Mouse (Mus musculus) MEL (cell line): ENCODE results near the gene Lsm12. TPM values are rescaled to one million over a fixed set of nuclear protein-coding genes. Genes with fewer than 3 reads are reported as not detected.
A peak's percentile ranks its signal among the peaks of the same experiment; 100 is the strongest.

Experiments
- DNase-seq: peaks from one replicate; pipeline ENCODE4 v3.0.0; 2011; ENCODE audit warnings: low read depth, low spot score
- H3K27ac ChIP-seq: 2 replicates; pipeline ENCODE4 v1.5.1; 2012; ENCODE audit warnings: low read depth, mild to moderate bottlenecking, control low read depth, low read length, moderate library complexity; ENCODE audit not compliant: control insufficient read depth
- H3K27me3 ChIP-seq, 2 experiments: fragments of 150-350 bp in 1 of 2; sonication (generic) in 1 of 2; 2 replicates each; pipeline ENCODE4 v1.6.1; 2012; ENCODE audit warnings: low read length in 2 of 2, mild to moderate bottlenecking in 2 of 2, improper control_type of control experiment in 1 of 2, moderate library complexity in 1 of 2; ENCODE audit not compliant: insufficient read depth in 2 of 2, control insufficient read depth in 1 of 2
- H3K36me3 ChIP-seq, 2 experiments: 2 replicates each; pipeline ENCODE4 v1.6.1; 2012 to 2014; ENCODE audit warnings: low read length in 2 of 2, improper control_type of control experiment in 1 of 2, inconsistent platforms in 1 of 2, mild to moderate bottlenecking in 1 of 2; ENCODE audit not compliant: insufficient read depth in 2 of 2, control insufficient read depth in 1 of 2
- H3K4me1 ChIP-seq, 2 experiments: fragments of 150-350 bp in 1 of 2; sonication (generic) in 1 of 2; 2 replicates each; pipeline ENCODE4 v1.6.1; 2012; ENCODE audit warnings: low read length in 2 of 2, improper control_type of control experiment in 1 of 2, mild to moderate bottlenecking in 1 of 2; ENCODE audit not compliant: insufficient read depth in 2 of 2, control insufficient read depth in 1 of 2
- H3K4me3 ChIP-seq, 2 experiments: fragments of 150-350 bp in 1 of 2; sonication (generic) in 1 of 2; 2 replicates each; pipeline ENCODE4 v1.5.1; 2012; ENCODE audit warnings: low read depth in 2 of 2, low read length in 2 of 2, mild to moderate bottlenecking in 2 of 2, moderate library complexity in 2 of 2, control low read depth in 1 of 2, improper control_type of control experiment in 1 of 2; ENCODE audit not compliant: control insufficient read depth in 1 of 2, insufficient read depth in 1 of 2
- H3K79me2 ChIP-seq: 2 replicates; pipeline ENCODE4 v1.6.1; 2012; ENCODE audit warnings: mild to moderate bottlenecking, low read length, moderate library complexity; ENCODE audit not compliant: control insufficient read depth, poor library complexity, insufficient read depth
- H3K9ac ChIP-seq: 2 replicates; pipeline ENCODE4 v1.6.1; 2012; ENCODE audit warnings: low read depth, mild to moderate bottlenecking, control low read depth, low read length, moderate library complexity; ENCODE audit not compliant: control insufficient read depth, poor library complexity, severe bottlenecking
- H3K9me3 ChIP-seq: fragments of 150-350 bp; sonication (generic); replicated peaks from 2 replicates; pipeline ENCODE4 v1.6.1; 2012; ENCODE audit warnings: mild to moderate bottlenecking, low read length, improper control_type of control experiment, moderate library complexity; ENCODE audit not compliant: insufficient read depth
- BHLHE40 ChIP-seq: IDR thresholded peaks from 2 replicates; pipeline ENCODE4 v1.6.1; 2012; ENCODE audit warnings: low read depth, mild to moderate bottlenecking, inconsistent platforms, low read length, improper control_type of control experiment, borderline replicate concordance
- CHD1 ChIP-seq: IDR thresholded peaks from 2 replicates; pipeline ENCODE4 v1.6.1; 2012; ENCODE audit warnings: low read depth, mild to moderate bottlenecking, inconsistent platforms, low read length, improper control_type of control experiment
- CHD2 ChIP-seq: IDR thresholded peaks from 2 replicates; pipeline ENCODE4 v1.6.1; 2011; ENCODE audit warnings: low read length, improper control_type of control experiment
- CTCF ChIP-seq, 3 experiments: IDR thresholded peaks in 2 of 3; conservative IDR thresholded peaks in 1 of 3; 2 replicates each; pipeline ENCODE4 v1.5.1; 2011 to 2012; ENCODE audit warnings: low read length in 3 of 3, low read depth in 2 of 3, mild to moderate bottlenecking in 2 of 3, improper control_type of control experiment in 1 of 3, inconsistent platforms in 1 of 3, mixed read lengths in 1 of 3, moderate library complexity in 1 of 3; ENCODE audit not compliant: control insufficient read depth in 1 of 3, insufficient read depth in 1 of 3, poor library complexity in 1 of 3, severe bottlenecking in 1 of 3
- E2F4 ChIP-seq: IDR thresholded peaks from 2 replicates; pipeline ENCODE4 v1.6.1; 2011; ENCODE audit warnings: low read depth, low read length, improper control_type of control experiment, borderline replicate concordance
- ELF1 ChIP-seq: IDR thresholded peaks from 2 replicates; pipeline ENCODE4 v1.6.1; 2014; ENCODE audit warnings: low read depth, mild to moderate bottlenecking, inconsistent platforms, low read length, improper control_type of control experiment, moderate library complexity
- EP300 ChIP-seq, 2 experiments: IDR thresholded peaks; 2 replicates each; pipeline ENCODE4 v1.6.1; 2011; ENCODE audit warnings: improper control_type of control experiment in 2 of 2, low read length in 2 of 2, low read depth in 1 of 2, mild to moderate bottlenecking in 1 of 2
- ETS1 ChIP-seq: IDR thresholded peaks from 2 replicates; pipeline ENCODE4 v1.6.1; 2012; ENCODE audit warnings: low read depth, mild to moderate bottlenecking, inconsistent platforms, low read length, improper control_type of control experiment, moderate library complexity
- GABPA ChIP-seq: IDR thresholded peaks from 2 replicates; pipeline ENCODE4 v1.6.1; 2012; ENCODE audit warnings: low read depth, mild to moderate bottlenecking, inconsistent platforms, low read length, improper control_type of control experiment, moderate library complexity
- GATA1 ChIP-seq: IDR thresholded peaks from 2 replicates; pipeline ENCODE4 v1.6.1; 2011; ENCODE audit warnings: low read depth, low read length, improper control_type of control experiment
- HCFC1 ChIP-seq: IDR thresholded peaks from 2 replicates; pipeline ENCODE4 v1.6.1; 2012; ENCODE audit warnings: low read depth, mild to moderate bottlenecking, inconsistent platforms, low read length, improper control_type of control experiment, moderate library complexity
- JUND ChIP-seq: IDR thresholded peaks from 2 replicates; pipeline ENCODE4 v1.6.1; 2011; ENCODE audit warnings: low read depth, mild to moderate bottlenecking, improper control_type of control experiment, low read length
- MAFK ChIP-seq: IDR thresholded peaks from 2 replicates; pipeline ENCODE4 v1.6.1; 2011; ENCODE audit warnings: low read depth, mild to moderate bottlenecking, low read length, improper control_type of control experiment, borderline replicate concordance
- MAX ChIP-seq: IDR thresholded peaks from 2 replicates; pipeline ENCODE4 v1.6.1; 2011; ENCODE audit warnings: low read length, improper control_type of control experiment
- MAZ ChIP-seq: IDR thresholded peaks from 2 replicates; pipeline ENCODE4 v1.6.1; 2012; ENCODE audit warnings: low read depth, mild to moderate bottlenecking, inconsistent platforms, low read length, improper control_type of control experiment
- MEF2A ChIP-seq: IDR thresholded peaks from 2 replicates; pipeline ENCODE4 v1.6.1; 2014; ENCODE audit warnings: low read depth, mild to moderate bottlenecking, inconsistent platforms, low read length, improper control_type of control experiment; ENCODE audit not compliant: poor library complexity, insufficient replicate concordance, severe bottlenecking; ENCODE audit errors: extremely low read depth
- MXI1 ChIP-seq: IDR thresholded peaks from 2 replicates; pipeline ENCODE4 v1.6.1; 2011; ENCODE audit warnings: mild to moderate bottlenecking, low read depth, low read length, improper control_type of control experiment
- MYB ChIP-seq: IDR thresholded peaks from 2 replicates; pipeline ENCODE4 v1.6.1; 2011; ENCODE audit warnings: mild to moderate bottlenecking, low read depth, low read length, improper control_type of control experiment
- MYC ChIP-seq: IDR thresholded peaks from 2 replicates; pipeline ENCODE4 v1.6.1; 2011; ENCODE audit warnings: low read depth, mild to moderate bottlenecking, low read length, improper control_type of control experiment, moderate library complexity
- NELFE ChIP-seq: IDR thresholded peaks from 2 replicates; pipeline ENCODE4 v1.6.1; 2011; ENCODE audit warnings: low read depth, low read length, improper control_type of control experiment
- NRF1 ChIP-seq: IDR thresholded peaks from 2 replicates; pipeline ENCODE4 v1.6.1; 2014; ENCODE audit warnings: low read depth, mild to moderate bottlenecking, inconsistent platforms, low read length, improper control_type of control experiment, moderate library complexity; ENCODE audit not compliant: poor library complexity, insufficient read depth, severe bottlenecking
- POLR2A ChIP-seq, 2 experiments: IDR thresholded peaks; 2 replicates each; pipeline ENCODE4 v1.6.1; 2011 to 2012; ENCODE audit warnings: low read length in 2 of 2, mild to moderate bottlenecking in 2 of 2, control low read depth in 1 of 2, improper control_type of control experiment in 1 of 2, low read depth in 1 of 2, moderate library complexity in 1 of 2; ENCODE audit not compliant: control insufficient read depth in 1 of 2, insufficient read depth in 1 of 2, poor library complexity in 1 of 2
- POLR2AphosphoS2 ChIP-seq: IDR thresholded peaks from 2 replicates; pipeline ENCODE4 v1.6.1; 2011; ENCODE audit warnings: low read length, improper control_type of control experiment
- POLR2AphosphoS5 ChIP-seq: IDR thresholded peaks from 2 replicates; pipeline ENCODE4 v1.6.1; 2012; ENCODE audit warnings: low read depth, borderline replicate concordance, mild to moderate bottlenecking, inconsistent platforms, low read length, moderate library complexity, mixed read lengths
- RAD21 ChIP-seq: IDR thresholded peaks from 2 replicates; pipeline ENCODE4 v1.6.1; 2011; ENCODE audit warnings: mild to moderate bottlenecking, low read depth, low read length, improper control_type of control experiment
- RCOR1 ChIP-seq: IDR thresholded peaks from 2 replicates; pipeline ENCODE4 v1.6.1; 2012; ENCODE audit warnings: low read depth, mild to moderate bottlenecking, inconsistent platforms, low read length, improper control_type of control experiment
- SIN3A ChIP-seq: IDR thresholded peaks from 2 replicates; pipeline ENCODE4 v1.6.1; 2012; ENCODE audit warnings: low read length, improper control_type of control experiment, inconsistent platforms
- SMC3 ChIP-seq: IDR thresholded peaks from 2 replicates; pipeline ENCODE4 v1.6.1; 2011; ENCODE audit warnings: low read depth, low read length, improper control_type of control experiment
- TAL1 ChIP-seq: IDR thresholded peaks from 2 replicates; pipeline ENCODE4 v1.6.1; 2012; ENCODE audit warnings: mild to moderate bottlenecking, inconsistent platforms, low read length, moderate library complexity, mixed read lengths
- TBP ChIP-seq: IDR thresholded peaks from 2 replicates; pipeline ENCODE4 v1.8.0; 2011; ENCODE audit warnings: low read depth, low read length, improper control_type of control experiment
- TCF12 ChIP-seq: IDR thresholded peaks from 2 replicates; pipeline ENCODE4 v1.6.1; 2014; ENCODE audit warnings: low read depth, mild to moderate bottlenecking, inconsistent platforms, low read length, improper control_type of control experiment, moderate library complexity
- UBTF ChIP-seq: IDR thresholded peaks from 2 replicates; pipeline ENCODE4 v1.6.1; 2012; ENCODE audit warnings: low read depth, mild to moderate bottlenecking, inconsistent platforms, low read length, improper control_type of control experiment, moderate library complexity, borderline replicate concordance; ENCODE audit not compliant: insufficient read depth
- USF1 ChIP-seq: IDR thresholded peaks from 2 replicates; pipeline ENCODE4 v1.6.1; 2014; ENCODE audit warnings: low read depth, mild to moderate bottlenecking, inconsistent platforms, low read length, improper control_type of control experiment, moderate library complexity
- USF2 ChIP-seq, 2 experiments: IDR thresholded peaks; 2 replicates each; pipeline ENCODE4 v1.6.1; 2011 to 2012; ENCODE audit warnings: improper control_type of control experiment in 2 of 2, low read length in 2 of 2, borderline replicate concordance in 1 of 2, inconsistent platforms in 1 of 2, low read depth in 1 of 2, mild to moderate bottlenecking in 1 of 2; ENCODE audit not compliant: insufficient read depth in 1 of 2
- ZC3H11A ChIP-seq: IDR thresholded peaks from 2 replicates; pipeline ENCODE4 v1.6.1; 2012; ENCODE audit warnings: low read depth, mild to moderate bottlenecking, inconsistent platforms, low read length, improper control_type of control experiment
- ZKSCAN1 ChIP-seq: IDR thresholded peaks from 2 replicates; pipeline ENCODE4 v1.6.1; 2012; ENCODE audit warnings: low read depth, mild to moderate bottlenecking, inconsistent platforms, low read length, improper control_type of control experiment, moderate library complexity
- ZMIZ1 ChIP-seq: IDR thresholded peaks from 2 replicates; pipeline ENCODE4 v1.6.1; 2012; ENCODE audit warnings: low read depth, mild to moderate bottlenecking, inconsistent platforms, low read length, improper control_type of control experiment, moderate library complexity
- ZNF384 ChIP-seq: IDR thresholded peaks from 2 replicates; pipeline ENCODE4 v1.6.1; 2012; ENCODE audit warnings: low read depth, mild to moderate bottlenecking, inconsistent platforms, low read length, improper control_type of control experiment
- polyA plus RNA-seq, 2 experiments: library from polyadenylated mRNA; stranded (reverse) in 1 of 2; unstranded in 1 of 2; fragments of >175 nt in 1 of 2; fragments of >200 nt in 1 of 2; gene quantifications; 2 replicates each; pipeline versions ENCODE4 v1.2.1 to v1.2.4; 2012; ENCODE audit warnings: low replicate concordance in 2 of 2, low read depth in 1 of 2; ENCODE audit not compliant: insufficient read length in 2 of 2, insufficient read depth in 1 of 2, missing spikeins in 1 of 2
- total RNA-seq: library from RNA; depleted of rRNA; stranded (reverse); fragments of 300-350 nt; gene quantifications from 2 replicates; pipeline ENCODE4 v1.2.3, GENCODE M21; 2012

The Lsm12 gene
- total and polyA plus RNA-seq, 3 experiments: 75.0 to 150 (median 128) TPM

GRCm38 (mm10) chr11:102140508-102140907 lies 44.6 kb downstream of the Lsm12 start:
- H3K79me2 ChIP-seq: no peaks in the 10 kb centered on the region
- H3K27me3 ChIP-seq: no peaks in the 10 kb centered on the region
- DNase-seq: peak; percentile 89
- H3K9me3 ChIP-seq: no peaks in the 10 kb centered on the region
- no peak overlapping the region for H3K4me3 ChIP-seq
- peaks cover 2 to 6% of the 10 kb centered on the region in 2 experiments; a peak in 2 of 4 replicates for H3K4me1 ChIP-seq
- H3K9ac ChIP-seq: no peak overlapping the region
- no peaks in the 10 kb centered on the region; a peak in 1 of 4 replicates for H3K36me3 ChIP-seq
- no peak overlapping the region for H3K27ac ChIP-seq
- no peak for TF ChIP-seq MAFK
- no peak for TF ChIP-seq BHLHE40
- no peak for TF ChIP-seq POLR2AphosphoS2
- no peak for TF ChIP-seq RCOR1
- TF ChIP-seq TBP: no peak
- TF ChIP-seq TCF12: no peak
- TF ChIP-seq MYB: no peak
- peak; percentile 49; the same call in 1 of the 2 replicates for TF ChIP-seq SIN3A
- no peak for TF ChIP-seq ZNF384
- no peak for TF ChIP-seq JUND
- peak; percentile 82 for TF ChIP-seq SMC3
- 0 out of 2 replicates have a peak, but pooled peaks have one; percentile 23 for TF ChIP-seq MXI1
- TF ChIP-seq MYC: peak; percentile 70
- no peak for TF ChIP-seq ZKSCAN1
- no peak for TF ChIP-seq USF2 (IDR thresholded peaks at IDR 0.05; ENCODE audit: borderline replicate concordance in 1 of 2, insufficient read depth in 1 of 2, low read depth in 1 of 2, low read length in 2 of 2)
- no peak for TF ChIP-seq E2F4
- TF ChIP-seq ETS1: no peak
- TF ChIP-seq MEF2A: no peak
- no peak for TF ChIP-seq GABPA
- TF ChIP-seq USF1: no peak
- TF ChIP-seq GATA1: peak; percentile 38; the same call in 1 of the 2 replicates
- TF ChIP-seq NELFE: no peak
- no peak for TF ChIP-seq ZMIZ1
- peak; percentile 68 for TF ChIP-seq ZC3H11A
- peak; percentile 81 for TF ChIP-seq RAD21
- TF ChIP-seq TAL1: no peak
- no peak for TF ChIP-seq HCFC1
- TF ChIP-seq ELF1: no peak
- peak; percentile 45 to 97 (median 79) for TF ChIP-seq CTCF (IDR thresholded peaks at IDR 0.05 in 2 of 3, conservative IDR thresholded peaks at IDR 0.05 in 1 of 3; ENCODE audit: control insufficient read depth in 1 of 3, insufficient read depth in 1 of 3, low read depth in 2 of 3, low read length in 3 of 3, poor library complexity in 1 of 3, severe bottlenecking in 1 of 3)
- TF ChIP-seq POLR2A (IDR thresholded peaks at IDR 0.05; ENCODE audit: control insufficient read depth in 1 of 2, insufficient read depth in 1 of 2, low read depth in 1 of 2, low read length in 2 of 2, poor library complexity in 1 of 2): no peak
- no peak for TF ChIP-seq POLR2AphosphoS5
- no peak for TF ChIP-seq MAX
- no peak for TF ChIP-seq EP300 (IDR thresholded peaks at IDR 0.05; ENCODE audit: low read depth in 1 of 2, low read length in 2 of 2)
- no peak for TF ChIP-seq CHD1
- 0 out of 2 replicates have a peak, but pooled peaks have one; percentile 44 for TF ChIP-seq MAZ
- TF ChIP-seq CHD2: no peak
- no peak for TF ChIP-seq UBTF
- TF ChIP-seq NRF1: no peak
